Mouse (Mus musculus): Measurements from ENCODE around the gene Ppp1r16b.

Ppp1r16b gene

DNA sequence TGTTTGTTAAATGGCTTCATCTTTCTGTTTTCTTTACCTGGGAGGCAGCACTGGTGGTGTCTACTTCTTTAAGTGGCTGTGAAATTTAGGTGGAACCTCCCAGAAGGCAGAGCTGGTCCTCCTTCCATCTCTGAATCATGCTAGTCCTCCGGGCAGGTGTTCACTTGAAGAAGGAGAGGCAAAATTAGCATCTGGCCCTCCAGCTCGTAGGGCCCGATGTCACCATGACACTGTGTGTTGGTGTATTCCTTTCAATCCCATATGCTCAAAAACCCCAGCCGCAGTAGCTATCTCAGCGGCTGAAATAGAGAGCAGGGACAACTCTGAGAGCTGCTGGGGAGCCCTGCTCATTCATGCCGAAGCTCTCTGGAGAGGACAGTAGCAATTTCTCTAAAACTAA, 27.0 kb downstream of the Ppp1r16b start:
- DNase-seq: no peak

DNA sequence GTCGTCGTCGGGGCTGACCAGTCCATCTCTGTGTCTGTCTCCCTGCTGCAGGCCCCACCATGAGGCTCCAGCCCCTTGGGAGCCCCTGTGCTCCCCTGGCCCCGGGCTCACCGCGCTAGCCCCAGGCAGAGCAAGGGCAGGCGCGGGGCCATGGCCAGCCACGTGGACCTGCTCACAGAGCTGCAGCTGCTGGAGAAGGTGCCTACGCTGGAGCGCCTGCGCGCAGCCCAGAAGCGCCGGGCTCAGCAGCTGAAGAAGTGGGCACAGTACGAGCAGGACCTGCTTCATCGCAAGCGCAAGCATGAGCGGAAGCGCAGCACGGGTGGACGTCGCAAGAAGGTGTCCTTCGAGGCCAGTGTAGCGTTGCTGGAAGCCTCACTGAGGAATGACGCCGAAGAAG, 30.6 kb downstream of the Ppp1r16b start:
- DNase-seq: no peak

DNA sequence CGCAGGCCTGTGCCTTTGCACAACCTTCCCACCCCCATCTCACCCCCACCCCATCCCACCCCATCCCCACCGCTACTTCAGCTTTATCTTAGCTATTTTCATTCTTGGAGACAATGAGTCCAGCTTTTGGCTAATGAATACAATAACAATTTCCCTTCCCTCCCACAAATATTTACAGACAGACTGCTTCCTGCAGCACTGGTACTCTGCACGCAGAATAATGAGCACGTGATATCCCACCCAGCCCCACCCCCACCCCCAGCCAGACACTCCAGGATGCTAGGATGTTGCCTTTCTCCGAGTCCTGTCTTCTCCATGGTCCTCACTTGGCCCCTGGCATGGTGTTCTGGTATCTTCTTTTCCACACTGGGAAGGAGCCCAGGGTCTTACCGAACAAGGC, 31.3 kb downstream of the Ppp1r16b start:
- DNase-seq: no peak

DNA sequence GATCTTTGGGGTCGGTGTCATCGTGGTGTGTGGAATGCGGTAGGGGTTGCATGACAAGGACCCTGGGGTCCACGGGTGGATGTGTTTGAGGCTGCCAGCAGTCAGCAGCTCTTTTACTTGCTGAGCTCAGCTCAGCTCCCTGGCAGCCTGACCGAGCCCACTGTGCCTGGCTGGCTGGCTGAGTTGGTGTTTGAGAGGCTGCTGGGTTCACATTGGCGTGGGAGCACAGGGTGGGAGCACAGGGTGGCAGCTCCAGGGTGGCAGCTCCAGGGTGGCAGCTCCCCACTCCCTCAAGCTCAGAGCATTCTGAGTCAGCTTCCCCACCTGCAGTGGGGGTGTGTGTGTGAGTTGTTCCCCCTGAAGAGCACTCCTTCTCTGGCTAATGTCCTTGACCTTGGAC, 34.7 kb downstream of the Ppp1r16b start:
- DNase-seq: no peak

DNA sequence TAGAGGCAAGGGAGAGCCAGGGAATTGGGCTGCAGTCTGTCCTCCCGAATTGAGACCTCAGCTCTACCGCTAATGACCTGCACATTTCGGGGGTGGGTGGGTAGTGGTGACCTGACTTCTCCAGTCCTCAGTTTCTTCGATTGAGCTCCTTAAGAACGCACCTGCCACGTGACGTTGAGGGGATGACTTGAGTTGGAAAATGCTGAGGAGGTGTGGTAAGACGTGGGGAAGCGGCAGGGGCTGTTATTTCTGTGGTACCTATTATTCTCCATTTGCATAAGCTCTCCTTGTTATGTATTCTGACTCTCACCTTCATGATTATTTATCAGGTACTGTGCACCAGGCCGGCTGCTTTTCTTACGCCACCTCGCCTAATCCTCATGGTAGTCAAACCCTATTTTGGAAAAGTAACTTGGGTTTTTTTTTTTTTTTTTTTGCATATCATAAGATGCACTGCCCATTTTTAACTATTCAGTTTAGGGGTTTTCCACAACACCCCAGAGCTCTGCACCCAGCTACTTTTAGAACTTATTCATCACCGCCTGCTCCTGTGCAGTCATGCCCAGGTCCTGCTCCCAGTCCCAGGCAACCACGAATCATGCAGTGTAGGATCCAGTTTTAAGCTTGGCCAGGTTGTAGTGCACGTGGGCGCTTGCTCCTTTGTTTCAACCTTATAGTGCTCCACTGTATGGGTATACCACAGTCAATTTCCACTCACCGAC, 35.5 kb downstream of the Ppp1r16b start:
- no peak for DNase-seq

DNA sequence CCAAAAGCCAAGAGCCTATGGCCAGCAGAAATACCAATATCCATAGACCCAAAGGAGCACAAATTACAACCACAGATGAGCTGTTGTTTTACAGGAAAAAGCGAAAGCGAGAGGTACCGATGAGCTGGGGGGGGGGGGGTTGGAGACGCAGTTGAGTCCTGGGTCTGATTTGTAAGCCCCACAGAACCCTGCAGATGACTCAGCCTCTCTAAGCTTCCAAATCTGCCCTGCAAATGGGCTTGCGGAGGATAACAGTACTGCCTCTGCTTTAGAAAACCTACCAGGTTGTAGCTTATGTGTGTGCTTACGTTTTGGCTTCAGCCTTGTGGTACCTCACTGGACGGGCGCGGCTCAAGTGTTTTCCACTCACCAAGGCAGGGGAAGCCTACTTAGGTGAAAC, 36.3 kb downstream of the Ppp1r16b start:
- no peak for DNase-seq

DNA sequence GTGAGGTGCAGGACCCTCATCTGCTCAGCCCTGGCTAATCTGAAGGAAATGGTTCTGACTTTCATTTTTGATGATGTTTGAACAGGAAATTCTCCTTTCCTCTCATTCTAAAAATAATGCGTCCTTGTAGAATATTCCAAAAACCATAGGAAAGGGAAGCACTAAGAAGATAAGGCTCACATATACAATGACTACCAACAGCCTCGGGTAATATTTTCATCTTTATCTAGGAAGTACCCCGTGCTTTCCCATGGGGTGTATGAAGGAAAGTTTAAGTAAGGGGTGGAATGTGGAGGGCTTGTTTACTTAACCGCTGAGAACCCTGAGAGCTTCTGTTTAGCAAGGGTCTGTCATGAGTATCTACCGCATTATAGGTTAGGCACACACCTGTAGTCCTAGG, 37.0 kb downstream of the Ppp1r16b start:
- no peak for DNase-seq

DNA sequence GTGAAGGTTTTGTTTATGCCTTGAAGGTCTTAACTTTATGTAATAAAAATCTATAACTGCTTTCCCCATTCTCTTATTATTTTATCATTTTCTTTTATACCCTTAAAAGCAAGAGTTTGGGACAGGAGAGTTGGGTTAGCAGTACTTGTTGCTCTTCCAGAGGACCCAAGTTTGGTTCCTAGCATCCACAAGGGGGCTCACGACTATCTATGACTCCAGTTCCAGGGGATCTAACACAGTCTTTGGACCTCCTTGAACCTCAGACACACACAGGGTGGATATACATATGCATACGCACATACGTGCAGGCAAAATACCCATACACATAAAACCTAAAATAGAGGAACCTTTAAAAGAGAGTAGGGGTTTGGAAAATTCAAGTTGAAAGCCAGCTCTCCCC, 39.5 kb downstream of the Ppp1r16b start:
- no peak for DNase-seq

DNA sequence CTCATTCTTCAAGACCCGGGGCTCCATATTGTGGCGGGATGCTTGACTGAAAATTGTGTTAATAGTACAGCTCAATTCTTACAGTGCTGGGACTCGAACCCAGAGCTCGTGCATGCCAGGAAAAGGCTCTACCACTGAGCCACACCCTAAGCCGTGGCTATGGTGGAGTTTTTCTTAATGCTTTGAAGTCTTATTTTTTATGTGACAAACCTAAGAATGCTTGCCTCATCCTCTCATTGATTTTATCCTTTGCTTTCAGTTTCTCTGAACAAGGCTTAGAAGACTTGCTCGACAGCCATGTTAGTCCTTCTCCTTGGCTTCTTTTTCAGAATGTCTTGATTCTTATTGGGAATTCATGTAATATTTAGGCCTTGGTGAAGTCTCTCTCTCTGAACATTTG, 40.3 kb downstream of the Ppp1r16b start:
- no peak for DNase-seq

DNA sequence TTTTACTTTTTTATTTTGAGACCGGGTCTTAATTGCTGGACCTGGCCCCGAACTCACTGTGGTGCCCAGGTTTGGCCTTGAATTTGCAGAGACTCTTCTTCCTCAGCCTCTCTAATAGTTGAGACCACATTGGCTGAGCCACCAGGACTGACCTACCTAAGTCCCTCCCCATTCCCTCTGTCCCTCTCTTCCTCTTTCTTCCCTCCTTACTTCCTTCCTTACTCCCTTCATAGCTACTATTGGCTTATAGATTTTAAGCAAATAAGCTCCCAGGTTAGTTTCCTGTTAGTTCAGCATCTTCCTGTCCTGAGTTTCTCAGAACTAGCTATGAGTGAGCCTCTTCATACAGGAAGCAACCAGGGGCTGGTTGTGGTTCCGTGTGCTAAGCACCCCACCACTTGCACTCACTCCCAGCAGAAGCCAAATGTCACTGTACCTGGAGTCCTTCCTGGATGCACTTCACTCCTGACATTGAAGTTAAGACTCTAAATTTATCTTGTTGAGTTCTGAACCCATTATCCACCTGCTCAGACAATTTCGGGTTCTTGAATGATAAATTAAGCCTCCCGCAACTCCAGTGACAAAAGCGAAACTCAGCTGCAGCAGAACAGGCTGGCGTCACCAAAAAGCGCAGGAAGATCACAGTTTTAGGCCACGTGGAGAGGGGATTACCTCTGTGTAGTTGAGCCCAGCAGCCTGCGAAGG, 41.7 kb downstream of the Ppp1r16b start:
- no peak for DNase-seq

DNA sequence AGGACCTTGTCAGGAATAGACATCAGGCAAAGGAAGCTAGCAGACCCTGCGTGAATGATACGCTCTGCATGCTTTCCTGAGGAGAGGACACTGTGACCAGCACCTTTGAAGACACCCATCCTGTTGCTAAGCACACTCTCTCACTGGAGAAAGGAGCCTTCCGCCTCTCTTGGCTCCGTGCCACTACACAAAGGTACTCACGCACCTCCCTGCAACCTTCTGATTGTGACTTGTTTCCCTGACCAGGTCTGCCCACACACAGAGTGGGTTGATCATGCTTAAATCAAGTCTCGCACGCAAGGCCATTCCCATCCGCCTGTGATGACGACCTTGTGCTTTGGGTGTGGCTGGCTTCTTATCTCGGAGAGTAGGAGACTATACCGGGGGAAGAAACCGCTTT, 42.9 kb downstream of the Ppp1r16b start:
- no peak for DNase-seq

DNA sequence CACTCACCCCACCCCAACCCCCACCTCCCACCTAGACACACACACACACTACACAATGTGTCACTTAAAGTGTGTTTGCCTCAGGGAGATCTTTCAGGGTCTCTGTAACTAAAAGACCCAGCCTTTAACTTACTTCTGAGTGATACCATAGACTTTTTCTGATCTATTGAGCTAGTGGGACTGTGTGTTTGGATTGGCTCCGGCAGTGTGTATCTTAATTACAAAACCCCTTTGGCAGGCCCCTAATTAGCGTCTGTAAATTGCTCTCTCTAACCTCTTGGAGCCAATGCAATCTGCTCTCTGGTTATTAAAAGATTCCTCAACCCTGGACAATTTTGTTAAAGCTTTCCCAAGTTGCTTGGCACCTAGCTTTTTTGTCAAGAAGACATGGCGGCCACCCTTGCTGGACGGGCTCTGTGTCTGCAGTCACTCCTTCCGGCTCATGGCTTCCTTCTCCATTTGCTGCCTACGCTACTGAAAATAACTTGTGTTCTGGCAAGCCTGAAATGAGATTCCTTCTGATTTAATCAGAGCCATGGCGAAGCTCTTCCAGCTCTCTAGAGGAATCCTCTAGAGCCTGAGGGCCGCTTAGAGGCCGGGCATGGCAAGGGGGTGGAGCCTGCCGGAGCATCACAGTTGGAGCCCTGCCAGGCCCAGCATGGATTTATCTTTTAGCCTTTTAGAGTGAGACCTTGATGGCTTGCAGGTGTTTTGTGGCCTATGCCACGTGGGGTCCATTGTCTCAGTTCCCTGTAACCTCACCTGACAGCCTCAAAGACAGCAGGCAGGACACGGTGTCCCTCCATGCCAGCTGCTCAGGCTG, 46.9 kb downstream of the Ppp1r16b start:
- DNase-seq: peak; percentile 25 to 63

DNA sequence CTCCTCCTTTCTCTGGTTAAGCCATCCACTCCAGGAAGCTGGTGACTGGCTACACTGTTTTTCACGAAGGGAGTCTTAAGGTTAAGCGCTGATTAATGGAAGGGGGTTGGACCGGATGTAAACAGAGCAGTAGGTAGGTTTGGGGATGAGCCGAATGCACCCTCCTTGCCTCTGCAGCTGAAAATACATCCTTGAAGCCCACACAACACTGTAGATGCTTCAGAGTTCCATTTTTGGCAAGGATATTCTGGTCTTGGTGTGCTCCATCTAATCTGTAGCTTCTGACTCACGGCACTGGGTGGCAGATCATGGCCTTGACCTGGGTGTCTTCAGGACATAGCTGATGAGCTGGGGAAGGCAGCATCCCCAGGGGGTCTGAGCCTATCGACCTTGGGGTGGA, 49.6 kb downstream of the Ppp1r16b start:
- DNase-seq: no peak

DNA sequence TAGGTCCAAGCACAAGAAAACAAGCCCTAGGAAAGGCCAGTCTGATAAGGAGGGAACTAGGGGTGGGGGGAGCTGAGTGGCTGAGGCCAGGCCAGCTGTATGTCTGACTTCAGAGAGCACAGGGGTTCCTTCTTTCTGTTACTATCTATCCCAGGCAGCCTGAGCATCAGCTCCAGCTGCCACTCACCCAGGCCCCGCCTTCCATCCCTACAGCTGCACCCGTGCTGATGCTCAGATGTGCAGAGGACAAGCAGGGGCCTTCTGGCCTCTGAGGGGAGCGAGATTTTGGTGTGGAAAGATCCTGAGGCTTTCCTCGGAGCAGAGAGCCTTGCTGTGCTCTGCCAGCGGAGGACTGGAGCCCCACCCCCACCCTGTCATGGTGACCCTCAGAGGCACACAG, 50.9 kb downstream of the Ppp1r16b start:
- no peak for DNase-seq

DNA sequence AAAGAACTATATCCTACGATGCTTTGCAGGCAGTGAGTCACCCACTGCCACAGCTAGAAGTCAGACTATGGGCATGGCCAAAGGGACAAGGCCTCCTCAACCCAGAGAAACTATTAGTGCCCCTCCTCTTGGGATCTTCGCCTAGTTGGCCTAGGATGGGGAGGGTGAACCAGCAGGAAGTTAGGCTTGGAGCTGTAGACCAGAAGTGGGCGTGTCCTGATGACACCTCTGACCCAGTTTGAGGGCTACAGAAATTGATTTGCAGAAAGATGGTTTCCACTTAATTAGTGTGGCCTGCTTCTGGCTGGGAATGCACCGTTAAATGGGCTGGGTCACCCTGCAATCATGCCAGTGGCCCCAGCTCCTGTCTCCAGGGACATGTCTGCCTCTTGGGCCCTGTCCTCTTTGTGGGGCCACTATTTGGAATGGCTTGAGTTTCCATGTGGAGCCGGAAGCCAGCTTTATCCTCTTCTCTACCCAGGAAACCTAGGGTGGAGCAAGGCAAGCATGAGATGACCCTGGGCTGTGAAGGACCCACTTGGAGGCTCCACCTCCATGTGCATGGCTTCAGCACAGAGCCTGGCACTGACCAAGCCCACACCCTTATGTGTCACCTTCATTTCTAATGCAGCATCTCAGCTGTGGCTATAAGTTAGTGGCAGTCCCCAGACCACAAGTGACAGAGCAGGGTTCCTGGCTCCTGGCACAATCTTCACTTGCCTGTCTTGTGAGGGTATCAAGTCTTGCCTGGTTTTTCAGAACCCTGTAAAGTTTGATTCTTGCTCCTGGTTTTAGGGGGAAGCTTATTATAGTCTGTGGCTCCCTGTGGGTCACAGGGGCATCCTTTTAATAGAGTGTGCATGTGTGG, 52.6 kb downstream of the Ppp1r16b start:
- DNase-seq: no peak

DNA sequence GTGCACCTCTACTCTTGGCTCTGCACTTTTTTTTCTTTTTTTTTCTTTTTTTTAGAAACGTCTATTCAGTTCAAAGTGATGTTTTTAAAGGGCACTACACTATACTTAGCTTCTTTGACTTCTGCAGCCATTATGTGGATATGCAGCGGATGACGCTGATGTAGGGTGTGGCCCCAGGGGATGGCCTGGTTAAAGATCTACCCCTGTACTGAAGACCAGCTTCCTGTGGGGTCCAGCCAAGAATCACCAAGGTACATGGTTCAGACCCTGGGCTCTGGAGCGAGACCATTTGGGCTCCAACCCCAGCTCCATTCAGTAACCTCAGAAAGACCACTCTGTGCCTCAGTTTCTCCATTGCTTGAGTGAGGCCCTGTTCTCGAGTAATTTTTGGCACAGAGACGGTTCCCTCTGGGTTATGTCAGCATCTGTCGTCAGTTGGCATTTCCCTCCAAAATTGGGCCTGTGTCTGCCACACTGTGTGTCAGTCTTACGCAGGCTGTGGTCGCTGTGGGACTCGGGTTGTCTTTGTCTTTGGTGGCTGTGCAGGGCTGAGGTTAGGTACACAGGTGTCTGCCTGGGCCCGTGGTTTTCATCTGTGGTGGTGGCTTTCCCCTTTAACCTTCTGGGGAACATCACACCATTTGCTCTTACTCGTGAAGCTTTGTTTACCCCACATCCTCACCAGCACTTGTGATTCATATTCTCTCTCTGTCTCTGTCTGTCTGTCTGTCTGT, 53.8 kb downstream of the Ppp1r16b start:
- no peak for DNase-seq

DNA sequence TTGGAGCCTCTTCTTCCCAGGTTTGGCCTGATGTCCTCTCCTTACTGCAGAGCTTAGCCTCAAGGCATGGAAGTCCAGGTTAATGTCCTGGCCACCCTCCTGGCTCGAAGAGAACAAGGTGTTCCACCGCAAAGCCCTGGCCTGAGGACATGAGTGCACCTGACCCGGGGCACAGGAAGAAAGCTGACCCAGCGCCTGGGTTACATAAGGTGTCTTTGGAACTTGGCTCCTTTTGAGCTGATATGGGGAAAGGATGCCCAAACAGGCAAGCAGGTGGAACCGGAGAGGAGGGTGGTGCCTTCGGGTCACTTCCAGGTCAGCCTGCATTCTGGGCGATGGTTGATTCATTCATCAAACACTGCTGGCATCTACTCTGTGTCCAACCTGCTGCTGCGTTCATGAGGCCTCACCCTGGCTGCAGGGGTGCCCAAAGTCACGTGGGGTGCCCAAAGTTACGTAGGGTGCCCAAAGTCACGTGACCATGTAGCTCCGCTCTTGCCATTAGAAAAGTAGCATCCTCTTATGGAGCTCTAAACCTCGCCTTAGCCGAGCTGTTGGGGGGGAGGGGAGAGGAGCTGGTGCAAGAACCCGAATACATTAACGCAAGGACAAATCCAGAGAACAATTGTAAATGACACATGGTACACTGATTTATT, 55.6 kb downstream of the Ppp1r16b start:
- DNase-seq: no peak

DNA sequence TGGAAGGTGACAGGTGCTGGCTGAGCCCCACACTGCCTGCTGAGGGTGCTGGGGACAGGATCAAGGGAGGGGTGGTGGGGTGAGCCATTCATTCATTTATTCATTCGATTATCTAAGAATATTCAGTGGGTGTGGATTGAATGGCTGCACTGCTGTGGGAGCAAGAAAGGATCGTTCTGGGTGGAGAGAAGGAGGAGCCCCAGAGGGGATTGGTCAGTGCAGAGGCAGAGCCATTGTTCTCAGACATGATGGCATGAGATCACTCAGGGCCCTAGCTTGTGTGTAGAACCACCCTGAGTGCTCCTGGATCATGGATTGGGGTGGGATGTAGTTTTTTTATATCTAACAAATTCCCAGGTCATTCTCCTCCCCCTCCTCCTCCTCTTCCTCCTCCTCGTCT, 56.3 kb downstream of the Ppp1r16b start:
- DNase-seq: no peak

DNA sequence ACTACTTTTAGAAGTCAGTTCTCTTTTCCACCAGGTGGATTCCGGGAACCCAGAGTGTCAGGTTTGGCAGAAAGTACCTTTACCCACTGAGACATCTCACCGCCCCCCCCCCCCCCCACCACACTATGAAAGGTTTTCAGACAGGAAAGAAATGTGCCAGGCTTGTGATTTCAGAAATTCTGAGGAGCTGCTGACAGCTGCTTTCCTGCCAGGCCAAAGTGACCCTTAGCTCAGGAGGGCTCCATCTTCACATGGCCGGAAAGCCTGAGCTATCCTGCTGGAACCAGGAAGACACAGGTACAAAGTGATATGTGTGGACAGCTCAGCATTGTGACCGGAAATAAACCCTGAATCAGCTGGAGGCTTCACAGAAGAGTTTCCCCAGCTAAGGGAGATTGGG, 56.9 kb downstream of the Ppp1r16b start:
- DNase-seq: no peak

DNA sequence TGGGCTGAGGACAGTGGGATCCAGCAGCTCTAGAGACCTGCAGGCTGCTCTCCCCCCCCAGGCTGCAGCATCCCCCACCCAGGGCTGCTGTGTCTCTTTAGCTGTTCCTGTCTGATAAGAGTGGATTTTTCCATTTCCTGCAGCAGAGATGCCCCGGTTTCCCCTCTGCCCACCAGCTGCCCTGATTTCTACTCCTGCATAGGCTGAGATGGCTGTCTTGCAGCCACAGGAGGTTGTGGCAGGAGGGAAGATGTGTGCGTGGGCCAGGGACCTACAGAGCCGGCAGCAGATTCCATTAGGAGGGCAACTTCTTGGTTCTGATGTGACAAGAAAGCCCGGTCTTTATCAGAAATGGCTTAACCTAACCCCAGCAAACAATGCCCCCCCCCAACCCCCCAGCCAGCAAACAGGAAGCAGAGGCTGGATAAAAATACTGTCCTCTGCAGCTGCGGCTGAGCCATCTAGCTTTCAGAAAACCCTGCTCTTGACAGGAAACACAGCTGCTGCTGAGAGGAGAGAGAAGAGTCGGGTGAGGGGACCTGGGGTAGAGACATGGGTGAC, 57.9 kb downstream of the Ppp1r16b start:
- no peak for DNase-seq

DNA sequence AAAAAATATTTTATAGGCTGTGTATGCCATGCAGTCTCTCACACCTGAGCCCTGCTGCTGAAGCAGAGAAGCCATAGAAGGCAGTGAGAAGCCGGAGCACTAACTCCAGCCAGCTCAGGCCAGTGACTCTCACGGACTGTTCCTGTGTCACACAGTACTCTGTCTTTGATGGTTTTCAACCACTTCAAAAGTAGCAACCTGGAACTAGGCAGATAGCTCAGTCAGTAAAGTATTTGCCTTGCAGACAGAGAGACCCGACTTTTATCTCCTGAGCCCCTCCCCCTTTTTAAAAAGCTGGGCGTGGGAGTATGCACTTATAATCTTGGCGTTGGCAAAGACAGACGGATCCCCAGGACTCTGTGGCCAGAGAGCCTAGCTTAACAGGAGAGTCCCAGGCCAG, 58.6 kb downstream of the Ppp1r16b start:
- no peak for DNase-seq

All from cerebellum, postnatal 14 days (tissue).